Mouse (Mus musculus) stomach, postnatal 0 days (tissue): ENCODE results near the gene Mvb12a. TPM values are rescaled to one million over a fixed set of nuclear protein-coding genes. Genes with fewer than 3 reads are reported as not detected.

Source experiments
- ATAC-seq: fragments of 200-750 bp; cut with Nextera tagmentation; 2 replicates; pipeline ENCODE4 v1.8.0; 2017; ENCODE audit not compliant: low FRiP score, low TSS enrichment
- DNase-seq: peaks from one replicate; pipeline ENCODE4 v3.0.0-alpha.2; 2016; ENCODE audit warnings: low spot score
- H3K27ac ChIP-seq: fragments of 300-500 bp; sonication (generic); replicated peaks from 2 replicates; pipeline ENCODE4 v1.5.1; 2014; ENCODE audit warnings: mild to moderate bottlenecking, control low read depth
- H3K27me3 ChIP-seq: fragments of 300-500 bp; sonication (generic); 2 replicates; pipeline ENCODE4 v1.6.1; 2014; ENCODE audit warnings: low read length; ENCODE audit not compliant: control insufficient read depth, insufficient read depth
- H3K36me3 ChIP-seq: fragments of 300-500 bp; sonication (generic); 2 replicates; pipeline ENCODE4 v1.6.1; 2014; ENCODE audit warnings: low read length, mixed read lengths; ENCODE audit not compliant: control insufficient read depth, insufficient read depth
- H3K4me1 ChIP-seq: fragments of 300-500 bp; sonication (generic); replicated peaks from 2 replicates; pipeline ENCODE4 v1.6.1; 2014; ENCODE audit warnings: antibody characterized with exemption; ENCODE audit not compliant: control insufficient read depth, insufficient read depth
- H3K4me2 ChIP-seq: fragments of 300-500 bp; sonication (generic); replicated peaks from 2 replicates; pipeline ENCODE4 v1.6.1; 2014; ENCODE audit warnings: low read depth, mild to moderate bottlenecking, control low read depth, moderate library complexity
- H3K4me3 ChIP-seq: fragments of 300-500 bp; sonication (generic); 2 replicates; pipeline ENCODE4 v1.5.1; 2014; ENCODE audit warnings: low read depth, low read length, control low read depth
- H3K9ac ChIP-seq: fragments of 300-500 bp; sonication (generic); 2 replicates; pipeline ENCODE4 v1.6.1; 2014; ENCODE audit warnings: mild to moderate bottlenecking, low read length, control low read depth, mixed read lengths
- H3K9me3 ChIP-seq: fragments of 300-500 bp; sonication (generic); 2 replicates; pipeline ENCODE4 v1.6.1; 2016; ENCODE audit warnings: low read length; ENCODE audit not compliant: control insufficient read depth
- CTCF ChIP-seq: IDR thresholded peaks from 2 replicates; pipeline ENCODE4 v1.5.1; 2016; ENCODE audit warnings: antibody characterized with exemption, low read depth, mild to moderate bottlenecking, moderate library complexity
- EP300 ChIP-seq: optimal IDR thresholded peaks from 2 replicates; pipeline ENCODE3; 2016; ENCODE audit warnings: antibody characterized with exemption
- WGBS: fragments of 180-500 bp; shearing (Covaris S2); extraction: QIAGEN DNeasy Blood & Tissue Kit; methylation state at CpG from one replicate; pipeline ENCODE4 v1.1.7; 2014; 5-methylcytosine and 5-hydroxymethylcytosine counted together
- polyA plus RNA-seq: library from polyadenylated mRNA; unstranded; fragments of >200 nt; fragmentation: Nextera tagmentation; extraction: Ambion mirVana; gene quantifications from 2 replicates; pipeline ENCODE4 v1.2.1, GENCODE M21; 2015

Mvb12a gene
- polyA plus RNA-seq, 1 experiment from 2014 or later: 103 TPM

GRCm38 (mm10) chr8:71497881-71498501 is 44.7 kb upstream of the Mvb12a start:
- Histone ChIP-seq H3K4me1 (no peaks in the 10 kb centered on the region; the same call in 1 of the 2 replicates), H3K27ac (peak overlapping the region; percentile 65; the same call in 1 of the 2 replicates), H3K36me3 (no peaks in the 10 kb centered on the region), H3K4me3 (no peak overlapping the region), H3K27me3 (no peaks in the 10 kb centered on the region), H3K9ac (peak overlapping the region; percentile 35; the same call in 1 of the 2 replicates), H3K4me2 (no peak overlapping the region), H3K9me3 (no peaks in the 10 kb centered on the region)
- TF ChIP-seq EP300 (no peak), CTCF (no peak)
- ATAC-seq (no peak), DNase-seq (no peak)
- WGBS: 22% methylated on average over 14 of the region's 15 CpGs

- H3K4me3 ChIP-seq: no peak overlapping the region
- DNase-seq (no peak), ATAC-seq (no peak)
- 31% methylated on average over 15 of the region's 16 CpGs for WGBS
- TF ChIP-seq CTCF: no peak
- H3K4me2 ChIP-seq: peak overlapping the region; percentile 8; the same call in 1 of the 2 replicates
- H3K36me3 ChIP-seq: no peaks in the 10 kb centered on the region
- 0 out of 2 replicates have a peak overlapping the region, but pooled peaks have one; percentile 41 for H3K27ac ChIP-seq
- H3K9me3 ChIP-seq: no peaks in the 10 kb centered on the region
- H3K27me3 ChIP-seq: no peaks in the 10 kb centered on the region
- H3K4me1 ChIP-seq: no peaks in the 10 kb centered on the region; the same call in 1 of the 2 replicates
- no peak overlapping the region for H3K9ac ChIP-seq
These were observed 43.7 kb upstream of the Mvb12a start for GRCm38 (mm10) chr8:71498816-71499690.

- Histone ChIP-seq H3K4me3 (no peak overlapping the region), H3K9ac (no peak overlapping the region), H3K27ac (no peak overlapping the region), H3K9me3 (no peaks in the 10 kb centered on the region), H3K4me2 (no peak overlapping the region), H3K27me3 (0 out of 2 replicates have a peak, but pooled peaks cover 5% of the 10 kb centered on the region), H3K36me3 (no peaks in the 10 kb centered on the region), H3K4me1 (0 out of 2 replicates have a peak, but pooled peaks cover 2% of the 10 kb centered on the region)
- TF ChIP-seq EP300: no peak
- no peak for TF ChIP-seq CTCF
- no peak for DNase-seq
- 78% methylated on average over 4 of the region's 4 CpGs for WGBS
- no peak for ATAC-seq
These were observed 38.4 kb upstream of the Mvb12a start for GRCm38 (mm10) chr8:71504349-71504748.

- H3K4me3 ChIP-seq: no peak overlapping the region
- no peaks in the 10 kb centered on the region for H3K36me3 ChIP-seq
- no peak overlapping the region for H3K27ac ChIP-seq
- WGBS: 92% methylated on average over 4 of the region's 4 CpGs
- H3K4me2 ChIP-seq: no peak overlapping the region
- H3K4me1 ChIP-seq: 0 out of 2 replicates have a peak, but pooled peaks cover 2% of the 10 kb centered on the region
- ATAC-seq: no peak
- no peak for TF ChIP-seq CTCF
- no peak for TF ChIP-seq EP300
- DNase-seq: no peak
- 0 out of 2 replicates have a peak, but pooled peaks cover 5% of the 10 kb centered on the region for H3K27me3 ChIP-seq
- H3K9ac ChIP-seq: no peak overlapping the region
- no peaks in the 10 kb centered on the region for H3K9me3 ChIP-seq
These were observed 37.4 kb upstream of the Mvb12a start for GRCm38 (mm10) chr8:71505326-71505725.

GRCm38 (mm10) chr8:71505979-71506378 is 36.7 kb upstream of the Mvb12a start:
- Histone ChIP-seq H3K9ac (no peak overlapping the region), H3K27me3 (0 out of 2 replicates have a peak, but pooled peaks cover 5% of the 10 kb centered on the region), H3K4me3 (no peak overlapping the region), H3K4me1 (0 out of 2 replicates have a peak, but pooled peaks cover 2% of the 10 kb centered on the region), H3K27ac (no peak overlapping the region), H3K4me2 (no peak overlapping the region), H3K36me3 (no peaks in the 10 kb centered on the region), H3K9me3 (no peaks in the 10 kb centered on the region)
- WGBS: 67% methylated on average over 4 of the region's 4 CpGs
- no peak for TF ChIP-seq CTCF
- no peak for TF ChIP-seq EP300
- DNase-seq: no peak
- no peak for ATAC-seq
